In the genomic region with DNA sequence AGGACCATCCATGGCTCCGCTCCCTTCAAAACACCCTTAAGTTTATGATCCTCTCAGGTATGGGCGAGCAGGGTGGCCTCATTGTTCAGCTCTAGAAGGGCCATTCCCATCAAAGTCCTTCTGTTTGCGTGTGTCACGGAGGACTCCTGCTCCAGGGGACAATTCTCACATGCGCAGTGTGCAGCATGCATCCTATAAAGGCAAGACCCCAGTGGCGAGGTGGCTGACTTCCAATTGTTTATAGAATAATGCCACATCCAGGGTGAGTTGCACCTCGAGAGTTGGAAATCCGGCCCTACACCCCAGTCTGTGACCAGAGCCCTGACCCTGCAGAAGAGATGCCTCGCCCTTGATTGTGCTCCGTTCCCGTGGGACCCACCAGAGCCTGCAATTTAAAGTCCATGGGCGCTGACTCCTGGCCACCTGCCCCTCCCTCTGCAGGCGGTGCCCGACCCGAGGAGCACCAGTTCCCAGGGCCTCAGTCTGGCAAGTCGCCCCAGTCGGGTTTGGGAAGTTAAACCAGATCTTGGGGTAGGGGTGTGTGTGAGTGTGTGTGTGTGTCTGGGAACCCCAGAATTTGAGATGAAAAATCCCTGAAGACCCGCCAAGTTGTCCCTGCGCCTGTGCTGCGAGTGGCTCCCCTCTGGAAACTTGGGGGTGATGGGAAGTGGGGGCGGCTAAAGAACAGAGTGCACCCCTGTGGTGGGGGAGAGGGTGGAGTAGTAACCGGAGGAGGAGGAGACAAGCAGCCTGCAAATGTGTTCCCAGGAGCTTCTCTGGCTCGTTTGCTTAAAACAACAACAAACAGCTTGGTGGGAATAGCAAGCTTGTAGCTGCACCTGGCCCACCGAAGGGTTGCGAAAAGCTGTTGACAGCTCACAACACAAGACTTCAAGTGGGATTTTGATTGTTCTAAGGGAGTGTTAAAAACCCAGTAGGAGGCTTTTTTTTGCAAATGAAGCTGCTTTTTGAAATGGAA, we compare ENCODE assay signal across 7 mouse cellular contexts. TPM values are rescaled to one million over a fixed set of nuclear protein-coding genes. Genes with fewer than 3 reads are reported as not detected.
DNase-seq lines count a peak whose midpoint lies in the region; ATAC-seq lines count a peak whose summit lies in the region.

No protein-coding gene starts in this region.

- no peaks in the 10 kb centered on the region for H3K9me3 ChIP-seq in forebrain, embryonic 16.5 days (ENCODE audit: control insufficient read depth, low read length)
- no peaks in the 10 kb centered on the region for H3K9me3 ChIP-seq in hindbrain, embryonic 14.5 days (ENCODE audit: control insufficient read depth, low read length)
- H3K9me3 ChIP-seq in midbrain, embryonic 11.5 days (ENCODE audit: control insufficient read depth, low read length), result no peaks in the 10 kb centered on the region

- H3K9ac ChIP-seq in forebrain, embryonic 16.5 days (replicated peaks; ENCODE audit: low read depth, low read length), result peak overlapping the region; percentile 45
- H3K9ac ChIP-seq in hindbrain, embryonic 14.5 days, result peak overlapping the region; percentile 22
- H3K9ac ChIP-seq in midbrain, embryonic 11.5 days (ENCODE audit: low read length), result peak overlapping the region; percentile 52

- H3K4me2 ChIP-seq in forebrain, embryonic 16.5 days (ENCODE audit: low read length), result peak overlapping the region; percentile 39
- peak overlapping the region; percentile 50 for H3K4me2 ChIP-seq in hindbrain, embryonic 14.5 days (replicated peaks)
- H3K4me2 ChIP-seq in midbrain, embryonic 11.5 days, result peak overlapping the region; percentile 42

- WGBS in forebrain, embryonic 16.5 days, result 10% methylated on average over 25 of the region's 25 CpGs
- whole genome bisulfite sequencing in hindbrain, embryonic 14.5 days, result 7% methylated on average over 25 of the region's 25 CpGs
- WGBS in midbrain, embryonic 11.5 days, result 9% methylated on average over 25 of the region's 25 CpGs

- peaks cover 39% of the 10 kb centered on the region for H3K4me1 ChIP-seq in forebrain, embryonic 16.5 days (replicated peaks; ENCODE audit: control insufficient read depth, insufficient read depth, low read length)
- peaks cover 40% of the 10 kb centered on the region for H3K4me1 ChIP-seq in hindbrain, embryonic 14.5 days (replicated peaks; ENCODE audit: control insufficient read depth, insufficient read depth, low read length)
- peaks cover 28% of the 10 kb centered on the region for H3K4me1 ChIP-seq in midbrain, embryonic 11.5 days (ENCODE audit: control insufficient read depth, insufficient read depth, low read length)

- ATAC-seq in forebrain, embryonic 16.5 days, result peak; percentile 80
- ATAC-seq in hindbrain, embryonic 14.5 days (ENCODE audit: low FRiP score), result peak; percentile 21; the same call in 1 of the 2 replicates
- no peak for ATAC-seq in midbrain, embryonic 11.5 days (ENCODE audit: low FRiP score)

- H3K36me3 ChIP-seq in forebrain, embryonic 16.5 days (ENCODE audit: control insufficient read depth, insufficient read depth), result no peaks in the 10 kb centered on the region
- no peaks in the 10 kb centered on the region for H3K36me3 ChIP-seq in hindbrain, embryonic 14.5 days (replicated peaks; ENCODE audit: control insufficient read depth, insufficient read depth)
- no peaks in the 10 kb centered on the region for H3K36me3 ChIP-seq in midbrain, embryonic 11.5 days (ENCODE audit: control insufficient read depth, insufficient read depth, low read length)

- peak overlapping the region; percentile 95 for H3K27ac ChIP-seq in forebrain, embryonic 16.5 days (ENCODE audit: low read length)
- peak overlapping the region; percentile 64 for H3K27ac ChIP-seq in hindbrain, embryonic 14.5 days
- peak overlapping the region; percentile 31 for H3K27ac ChIP-seq in midbrain, embryonic 11.5 days (ENCODE audit: low read depth, low read length)

- peak overlapping the region; percentile 20 for H3K4me3 ChIP-seq in forebrain, embryonic 16.5 days (replicated peaks; ENCODE audit: low read length)
- peak overlapping the region; percentile 17 for H3K4me3 ChIP-seq in hindbrain, embryonic 14.5 days (replicated peaks; ENCODE audit: low read length)
- H3K4me3 ChIP-seq in midbrain, embryonic 11.5 days (ENCODE audit: low read depth, low read length), result peak overlapping the region; percentile 11; the same call in 1 of the 2 replicates

- DNase-seq in urinary bladder, postnatal 14 days (ENCODE audit: low spot score), result peak; percentile 33
- DNase-seq in urinary bladder, postnatal 25 days (ENCODE audit: low spot score), result no peak
- no peak for DNase-seq in hindbrain, embryonic 14.5 days (ENCODE audit: low spot score)
- peak; percentile 92 for DNase-seq in midbrain, embryonic 11.5 days (ENCODE audit: low spot score, missing footprints)
- DNase-seq in thymus, postnatal 36 days, result peak; percentile 45 to 64
- no peak for DNase-seq in adrenal gland, adult 8-10 months

- no peaks in the 10 kb centered on the region for H3K27me3 ChIP-seq in forebrain, embryonic 16.5 days (replicated peaks; ENCODE audit: control insufficient read depth, insufficient read depth, low read length)
- H3K27me3 ChIP-seq in hindbrain, embryonic 14.5 days (ENCODE audit: control insufficient read depth, insufficient read depth, low read length), result no peaks in the 10 kb centered on the region
- no peaks in the 10 kb centered on the region for H3K27me3 ChIP-seq in midbrain, embryonic 11.5 days (ENCODE audit: control insufficient read depth, insufficient read depth, low read length)

RNA-seq across cellular contexts. Expression of gene Ddit4, which starts 5.8 kb away (rescaled TPM):
- polyA plus RNA-seq in forebrain, embryonic 16.5 days (2015; fragmentation: Nextera tagmentation; extraction: Ambion mirVana), result 75.5 and 79.6 TPM in 2 replicates
- polyA plus RNA-seq in hindbrain, embryonic 14.5 days (2014; fragmentation: Nextera tagmentation; extraction: Ambion mirVana), result 8.8 and 10.5 TPM in 2 replicates
- 4.1 and 4.5 TPM in 2 replicates for polyA plus RNA-seq in midbrain, embryonic 11.5 days (2014; fragmentation: Nextera tagmentation; extraction: Ambion mirVana)
- 10 to 100 TPM; 27.9 to 91.5 (median 34.7) TPM for total RNA-seq in adrenal gland, adult 8-10 months (2022)

RNA-seq across cellular contexts. Expression of gene Ascc1, which starts 45.1 kb away (rescaled TPM):
- polyA plus RNA-seq in forebrain, embryonic 16.5 days (2015; fragmentation: Nextera tagmentation; extraction: Ambion mirVana), result 45.1 and 50.0 TPM in 2 replicates
- polyA plus RNA-seq in hindbrain, embryonic 14.5 days (2014; fragmentation: Nextera tagmentation; extraction: Ambion mirVana), result 45.6 and 45.9 TPM in 2 replicates
- polyA plus RNA-seq in midbrain, embryonic 11.5 days (2014; fragmentation: Nextera tagmentation; extraction: Ambion mirVana), result 42.5 and 43.6 TPM in 2 replicates
- 10 to 100 TPM; 32.6 to 37.8 (median 35.5) TPM for total RNA-seq in adrenal gland, adult 8-10 months (2022)

RNA-seq across cellular contexts. Expression of gene Anapc16, which starts 45.5 kb away (rescaled TPM):
- polyA plus RNA-seq in forebrain, embryonic 16.5 days (2015; fragmentation: Nextera tagmentation; extraction: Ambion mirVana), result 112 and 115 TPM in 2 replicates
- polyA plus RNA-seq in hindbrain, embryonic 14.5 days (2014; fragmentation: Nextera tagmentation; extraction: Ambion mirVana), result 94.2 and 110 TPM in 2 replicates
- polyA plus RNA-seq in midbrain, embryonic 11.5 days (2014; fragmentation: Nextera tagmentation; extraction: Ambion mirVana), result 87.2 and 98.5 TPM in 2 replicates
- total RNA-seq in adrenal gland, adult 8-10 months (2022), result 10 to 100 TPM; 73.6 to 95.8 (median 81.1) TPM

Comparison
In these comparisons a context has a peak if more than half of its experiments do, and no peak if none do; other contexts are left out.
1. DNase-seq: peak in urinary bladder, postnatal 14 days (single experiment), midbrain, embryonic 11.5 days (single experiment) and thymus, postnatal 36 days (2 of 2); none in urinary bladder, postnatal 25 days (single experiment), hindbrain, embryonic 14.5 days (single experiment) and adrenal gland, adult 8-10 months (single experiment).
2. H3K27ac ChIP-seq: peak in every context shown above with its lines; median percentile 95 in forebrain, embryonic 16.5 days; 64 in hindbrain, embryonic 14.5 days; 31 in midbrain, embryonic 11.5 days.
3. Peak in every context shown above with its lines, with median percentiles within 50 percentile points of each other: H3K4me2 ChIP-seq, H3K4me3 ChIP-seq and H3K9ac ChIP-seq.